Mouse (Mus musculus) urinary bladder, adult 2 months (tissue): ENCODE results near the gene Fto. TPM values are rescaled to one million over a fixed set of nuclear protein-coding genes. Genes with fewer than 3 reads are reported as not detected.

Source experiments
- DNase-seq: peaks from one replicate; pipeline ENCODE4 v3.0.0; 2022; ENCODE audit warnings: low spot score
- polyA plus RNA-seq: library from polyadenylated mRNA; depleted of rRNA; stranded (reverse); fragments of >200 nt; gene quantifications from 2 replicates; pipeline ENCODE4 v1.2.3, GENCODE M21; 2012

Gene Fto
- polyA plus RNA-seq, 1 experiment = 56.0 TPM

DNA sequence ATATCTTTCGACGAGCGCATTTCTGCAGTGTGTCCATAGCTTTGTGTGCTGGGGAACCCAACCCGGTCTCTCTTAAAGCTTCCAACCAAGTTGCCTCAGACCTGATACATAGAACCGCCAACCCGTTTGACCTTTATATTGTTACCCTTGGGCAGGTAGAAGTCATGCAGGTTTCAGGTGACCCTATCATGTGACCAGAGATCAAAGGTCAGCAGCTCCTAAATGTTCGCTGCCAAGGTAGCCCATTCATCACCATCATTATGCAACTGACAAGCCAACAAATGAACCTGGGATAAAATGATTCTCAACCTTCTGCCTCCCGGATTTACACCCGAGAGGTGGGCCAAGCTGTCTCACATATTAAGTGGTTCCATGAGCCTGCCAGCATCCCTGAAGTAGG is 344.1 kb downstream of the Fto start:
- no peak for DNase-seq

DNA sequence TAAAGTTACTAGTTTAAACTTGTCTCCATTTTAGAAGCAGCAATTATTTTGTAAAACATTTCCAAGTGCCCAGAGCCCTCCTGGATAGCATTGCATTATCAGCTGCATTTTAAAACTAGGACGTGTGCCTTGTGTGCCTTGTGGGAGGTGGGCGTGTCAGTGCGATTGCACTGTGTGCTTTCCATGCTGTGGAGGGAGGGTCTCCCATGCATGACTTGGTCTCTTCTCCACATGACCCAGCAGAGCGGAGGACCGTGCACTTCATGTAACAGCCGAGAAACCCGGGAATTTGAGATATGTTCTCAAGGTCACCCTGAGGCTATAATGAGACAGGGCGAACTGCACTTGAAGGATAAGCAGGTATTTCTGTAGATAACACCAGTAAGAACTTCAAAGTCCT is 347.6 kb downstream of the Fto start:
- DNase-seq = no peak

DNA sequence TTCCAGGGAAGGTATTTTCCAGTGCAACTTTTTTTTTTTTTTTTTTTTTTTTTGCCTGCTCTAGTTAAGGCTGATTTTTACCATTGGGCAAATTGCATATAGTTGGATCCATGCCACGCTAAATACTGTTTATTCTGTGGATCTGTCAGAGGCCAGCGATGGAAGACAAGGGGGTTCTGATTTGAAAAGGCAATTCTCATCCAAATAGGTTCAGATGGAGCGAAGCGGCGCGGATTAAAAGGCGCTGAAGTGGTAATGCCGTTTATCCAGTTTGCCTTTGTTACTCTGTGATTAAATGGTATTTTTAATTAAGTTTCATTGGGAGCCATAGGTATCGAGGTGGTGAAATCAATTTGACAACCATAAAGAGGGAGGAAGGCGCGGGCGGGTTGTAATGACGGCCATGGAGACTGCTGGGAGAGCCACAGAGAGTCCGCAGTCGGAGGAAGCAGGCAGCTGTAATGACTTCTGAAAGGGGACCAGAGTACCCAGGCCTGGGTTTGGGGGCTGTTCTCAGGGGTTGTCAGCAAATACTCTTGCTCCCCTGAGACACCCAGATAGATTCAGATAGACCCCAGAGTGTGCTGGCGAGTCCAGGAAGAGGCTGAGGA is 356.2 kb downstream of the Fto start:
- no peak for DNase-seq

DNA sequence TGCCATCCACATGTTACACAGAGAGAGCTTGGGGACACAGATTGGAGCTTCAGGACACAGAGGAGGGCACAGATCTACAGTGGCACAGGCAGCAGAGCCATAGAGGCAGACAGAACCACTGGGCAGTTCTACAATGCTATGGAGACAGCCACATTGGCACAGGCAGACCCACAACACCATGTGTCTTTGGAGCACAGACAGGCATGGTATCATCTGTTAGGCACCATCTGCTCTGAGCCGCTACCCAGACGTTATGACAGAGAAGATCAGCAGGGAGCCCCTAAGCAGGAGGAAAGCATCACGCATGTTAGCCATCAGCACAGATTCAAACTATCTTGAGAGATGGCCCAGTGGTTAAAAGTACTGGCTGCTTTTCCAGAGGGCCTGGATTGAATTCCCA is 363.6 kb downstream of the Fto start:
- DNase-seq = no peak

DNA sequence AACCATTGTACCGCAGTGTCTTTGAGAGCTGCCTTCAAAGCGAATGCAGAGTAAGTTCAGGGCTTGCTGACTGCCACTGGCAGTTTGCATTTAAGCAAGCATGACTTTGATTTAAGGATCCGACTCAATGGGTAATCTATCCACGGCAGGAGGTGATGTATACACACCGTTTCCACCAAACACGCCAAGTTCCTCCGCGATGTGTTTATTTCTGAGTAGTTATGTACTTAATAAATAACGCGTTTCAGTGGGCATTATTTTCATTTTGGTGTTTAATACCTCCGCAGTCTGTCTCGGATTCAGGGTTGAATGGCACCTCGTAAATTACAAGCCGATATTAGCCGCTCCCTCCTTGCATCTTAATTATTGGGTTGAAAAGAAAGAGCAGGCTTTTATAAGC is 366.1 kb downstream of the Fto start:
- no peak for DNase-seq

DNA sequence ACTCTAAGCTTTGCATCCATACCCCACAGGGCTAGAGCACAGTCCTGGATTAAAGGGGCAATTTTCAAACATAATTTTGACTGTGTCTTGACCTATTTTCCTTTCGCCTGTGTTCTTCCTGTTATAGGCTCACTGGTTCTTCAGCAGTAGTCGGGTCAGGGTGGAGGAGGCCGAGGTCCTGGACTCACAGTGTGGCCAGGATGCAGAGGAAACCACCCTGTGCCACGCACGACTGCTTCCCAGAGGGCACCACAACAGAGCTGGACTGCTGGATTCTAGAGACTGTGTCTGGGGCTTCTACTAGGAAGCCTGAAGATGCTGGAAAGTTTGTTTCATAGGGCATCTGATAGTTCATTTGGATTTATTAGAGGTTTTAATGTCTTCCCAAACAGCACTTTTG is 366.8 kb downstream of the Fto start:
- DNase-seq = no peak

DNA sequence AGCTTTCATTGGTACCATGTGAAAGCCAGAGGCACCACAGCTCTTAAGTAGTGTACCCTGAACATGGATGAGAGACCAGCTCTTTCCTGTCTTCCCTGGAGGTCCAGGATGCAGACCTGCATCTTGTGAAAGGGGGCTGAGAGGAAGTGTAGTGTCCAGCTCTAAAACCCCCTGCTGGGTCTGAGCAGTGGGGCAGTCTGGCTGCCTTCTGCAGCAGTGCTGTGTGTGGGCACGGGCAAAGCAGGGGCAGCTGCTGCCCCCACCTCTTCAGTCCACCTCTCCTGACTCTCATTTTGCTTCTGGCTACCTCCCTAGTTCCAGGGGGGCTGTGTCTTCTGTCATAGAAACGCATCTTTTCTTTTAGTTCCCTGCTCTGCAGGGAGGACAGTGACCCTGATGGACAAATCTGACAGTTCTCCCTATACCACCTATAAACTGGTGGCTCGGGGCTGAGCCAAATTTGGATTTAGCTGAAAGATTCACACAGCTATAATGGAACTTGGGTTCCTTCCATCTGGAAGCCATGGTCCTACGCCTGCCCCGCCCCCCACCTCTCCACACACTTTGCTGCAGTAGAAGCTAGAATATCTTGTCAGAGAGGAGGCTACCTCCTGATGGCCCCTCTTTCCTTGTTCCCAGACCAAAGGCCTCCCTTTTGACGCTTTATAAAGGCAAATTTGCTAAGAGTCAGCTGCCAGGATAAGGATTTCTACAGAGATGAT is 371.4 kb downstream of the Fto start:
- no peak for DNase-seq

DNA sequence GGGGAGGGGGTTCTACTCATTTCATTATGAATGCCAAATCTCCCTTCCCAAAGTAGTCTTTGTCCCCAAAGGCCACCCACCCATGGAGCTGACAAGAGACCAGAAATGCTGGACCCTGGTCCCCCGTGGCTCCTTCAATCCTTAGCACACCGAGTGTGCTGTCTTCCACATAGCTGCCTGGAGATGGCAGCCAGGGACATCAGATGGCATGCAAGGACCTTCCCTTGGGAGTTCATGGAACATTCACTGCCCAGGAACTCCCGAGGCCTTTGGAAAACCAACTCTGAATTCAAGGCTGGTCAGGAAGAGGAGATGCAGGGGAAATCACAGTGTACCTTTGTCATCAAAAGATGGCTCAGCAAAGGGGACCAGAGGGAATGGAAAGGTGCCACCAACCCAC is 372.1 kb downstream of the Fto start:
- DNase-seq = no peak

DNA sequence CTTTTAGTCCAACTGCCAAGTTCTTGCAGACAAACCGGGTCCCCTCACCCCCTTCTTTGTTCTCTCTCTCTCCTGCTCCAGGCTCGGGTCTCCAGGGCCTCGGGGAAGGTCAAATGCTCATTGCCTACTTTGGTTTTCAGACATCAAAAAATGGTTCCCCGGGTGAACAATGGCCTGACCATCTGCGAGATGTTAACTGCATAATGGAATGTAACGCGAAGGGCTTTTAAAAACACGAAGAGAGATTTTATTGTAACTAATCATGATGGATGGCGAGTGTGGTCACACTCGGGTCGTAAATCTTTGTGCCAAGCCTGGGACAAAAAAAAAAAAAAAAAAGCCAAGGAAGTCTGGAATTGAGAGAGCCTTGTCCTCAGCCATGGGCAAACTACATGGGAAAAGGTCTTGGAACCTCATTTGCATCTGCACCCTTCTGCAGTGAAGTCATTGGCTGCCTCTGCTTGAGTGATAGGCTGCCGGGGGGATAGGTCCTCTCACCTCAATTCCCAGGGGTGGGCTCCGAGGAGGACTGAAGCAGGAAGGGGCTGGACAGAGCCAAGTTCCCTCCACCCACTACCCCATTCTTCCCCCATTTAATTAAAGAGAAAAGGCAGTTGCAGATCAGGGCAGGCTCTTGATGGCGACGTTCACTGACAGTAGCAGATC is 378.9 kb downstream of the Fto start:
- DNase-seq = no peak

DNA sequence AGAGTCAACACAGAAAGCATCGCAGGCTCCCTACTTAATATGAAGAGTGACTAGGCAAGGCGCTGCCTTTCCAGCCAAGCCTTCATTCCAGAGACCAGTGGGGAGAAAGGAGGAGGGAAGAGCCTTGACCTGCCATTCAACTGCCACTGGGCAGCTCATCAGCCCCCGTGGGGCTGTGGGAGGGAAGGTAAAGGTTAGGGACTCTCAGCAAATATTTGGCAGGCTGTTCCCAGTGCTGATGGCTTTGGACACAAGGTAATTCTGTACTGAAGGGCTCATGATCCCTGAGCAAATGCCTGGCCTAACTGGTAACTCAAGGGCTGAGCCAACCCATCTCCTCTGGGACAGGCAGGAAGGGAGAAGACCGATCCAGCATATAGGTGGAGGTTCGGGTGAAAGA is 393.2 kb downstream of the Fto start:
- DNase-seq = no peak

DNA sequence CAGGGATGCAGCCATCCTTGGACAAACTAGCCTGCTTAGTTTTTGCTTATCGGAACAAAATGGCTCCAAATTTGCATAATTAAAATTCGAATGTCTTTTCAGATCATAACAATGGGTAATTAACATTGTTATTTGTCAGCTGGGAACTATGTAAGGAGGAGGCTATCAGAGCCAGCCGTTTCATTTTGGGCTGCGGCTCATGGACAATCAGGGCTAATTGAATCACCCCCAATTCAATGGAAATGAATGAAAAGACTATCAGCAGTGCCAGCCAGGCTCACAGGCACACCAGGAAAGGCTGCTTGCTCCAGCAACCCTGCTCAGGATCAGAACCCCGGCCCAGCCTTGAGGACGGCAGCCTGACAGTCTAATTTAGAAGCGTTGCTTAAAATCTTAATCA is 395.3 kb downstream of the Fto start:
- no peak for DNase-seq

DNA sequence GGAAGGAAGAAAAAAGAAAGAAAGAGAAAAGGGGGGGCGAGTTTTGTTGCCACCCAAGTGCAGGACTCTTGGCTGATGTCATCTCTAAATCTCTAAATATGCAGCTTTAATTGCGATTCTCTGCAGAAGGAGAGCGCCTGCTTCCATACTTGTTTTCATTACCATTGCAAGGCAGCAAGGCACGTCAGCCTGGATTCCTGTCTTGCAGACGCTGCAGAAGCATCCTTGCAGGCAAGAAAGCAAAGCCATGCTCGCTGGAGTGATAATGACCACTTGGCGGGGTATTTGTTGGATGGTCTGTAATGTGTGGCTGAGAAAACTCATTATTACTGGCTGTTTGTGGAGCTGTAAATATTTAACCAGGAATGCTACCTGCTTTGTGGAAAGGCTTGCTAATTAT is 396.4 kb downstream of the Fto start:
- no peak for DNase-seq

DNA sequence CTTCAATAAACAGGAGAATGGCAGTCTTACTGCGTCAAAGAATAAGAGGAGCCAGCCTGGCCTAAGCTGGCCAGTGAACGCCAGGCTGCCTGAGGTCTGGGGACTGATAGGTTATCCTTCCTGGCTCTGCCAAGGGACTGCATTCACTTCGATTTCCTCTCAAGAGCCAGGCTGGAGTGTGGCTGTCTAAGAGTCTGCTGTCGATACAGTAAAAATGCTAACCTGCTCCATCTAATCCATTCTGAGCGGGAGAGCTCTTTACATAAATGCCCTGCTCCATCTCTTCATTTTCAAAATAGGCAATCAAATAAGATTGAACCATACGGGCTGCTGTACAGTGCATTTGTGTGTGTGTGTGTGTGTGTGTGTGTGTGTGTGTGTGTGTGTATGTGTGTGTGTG is 397.9 kb downstream of the Fto start:
- no peak for DNase-seq

DNA sequence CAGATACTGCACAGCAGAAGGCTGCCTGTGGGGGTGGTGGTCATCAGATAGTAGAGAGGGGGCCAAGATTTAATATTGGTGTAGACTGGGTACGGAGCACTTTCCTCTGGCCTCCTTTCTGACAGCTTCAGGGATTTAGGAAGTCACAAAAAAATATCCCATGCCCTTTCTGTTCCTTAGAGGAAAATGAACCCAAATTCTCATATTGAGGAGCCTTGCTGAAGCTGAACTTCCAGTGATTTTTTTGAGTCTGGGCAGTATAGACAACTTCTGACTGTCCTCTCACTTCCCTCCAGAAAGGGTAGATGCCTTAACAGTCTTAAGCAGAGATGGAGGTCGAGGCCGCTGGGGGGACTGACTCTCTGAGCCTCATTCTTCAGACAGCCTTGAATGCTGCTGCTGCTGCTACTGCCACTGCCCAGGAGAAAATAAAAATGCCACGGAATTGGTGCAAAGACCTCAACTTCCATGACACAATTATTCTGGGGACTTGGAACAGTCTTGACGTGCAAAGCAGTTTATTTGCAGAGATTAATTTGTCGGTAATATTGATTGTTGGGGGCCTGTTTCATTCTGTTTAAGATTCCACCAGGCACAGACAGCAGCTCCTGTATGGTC is 398.8 kb downstream of the Fto start:
- DNase-seq = no peak

DNA sequence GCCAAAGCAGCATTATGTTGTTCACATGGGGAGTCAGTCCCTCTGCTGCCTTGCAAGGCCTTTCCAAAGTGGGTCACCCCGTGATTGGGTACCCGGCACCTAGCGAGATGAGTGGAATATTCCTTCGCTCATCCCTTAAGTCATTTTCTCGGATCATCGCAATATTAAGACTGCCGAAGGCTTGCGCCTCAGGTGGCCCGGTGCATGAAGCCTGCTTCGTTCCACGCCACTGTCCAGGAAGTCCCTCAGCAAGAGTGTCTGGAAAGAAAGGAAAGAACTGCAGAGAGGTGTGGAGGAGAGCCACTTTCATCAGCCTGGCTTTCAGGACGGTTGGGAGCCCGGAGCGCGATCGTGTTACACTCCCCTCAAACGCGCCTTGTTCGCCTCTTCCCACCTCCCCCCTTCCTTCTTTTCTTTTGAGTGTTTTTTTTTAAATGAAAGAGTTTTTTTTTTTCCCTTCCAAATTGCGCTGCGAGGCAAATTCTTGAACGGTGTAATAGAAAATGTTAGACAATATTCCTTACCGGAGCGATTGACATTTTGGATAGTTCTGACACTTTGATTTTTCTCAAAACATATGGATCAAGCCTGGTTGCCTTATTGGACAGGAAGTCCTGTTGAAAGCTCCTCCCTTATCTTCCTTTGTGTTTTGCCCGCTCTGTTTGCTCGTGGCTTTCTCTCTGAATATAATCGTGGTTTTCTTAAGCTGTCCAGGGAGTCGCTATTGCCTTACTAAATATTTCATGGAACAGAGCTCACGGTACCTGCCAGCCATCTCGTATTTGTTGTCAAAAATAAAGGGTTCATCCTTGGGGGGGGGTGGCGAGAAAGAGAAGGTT is 399.6 kb downstream of the Fto start:
- no peak for DNase-seq

DNA sequence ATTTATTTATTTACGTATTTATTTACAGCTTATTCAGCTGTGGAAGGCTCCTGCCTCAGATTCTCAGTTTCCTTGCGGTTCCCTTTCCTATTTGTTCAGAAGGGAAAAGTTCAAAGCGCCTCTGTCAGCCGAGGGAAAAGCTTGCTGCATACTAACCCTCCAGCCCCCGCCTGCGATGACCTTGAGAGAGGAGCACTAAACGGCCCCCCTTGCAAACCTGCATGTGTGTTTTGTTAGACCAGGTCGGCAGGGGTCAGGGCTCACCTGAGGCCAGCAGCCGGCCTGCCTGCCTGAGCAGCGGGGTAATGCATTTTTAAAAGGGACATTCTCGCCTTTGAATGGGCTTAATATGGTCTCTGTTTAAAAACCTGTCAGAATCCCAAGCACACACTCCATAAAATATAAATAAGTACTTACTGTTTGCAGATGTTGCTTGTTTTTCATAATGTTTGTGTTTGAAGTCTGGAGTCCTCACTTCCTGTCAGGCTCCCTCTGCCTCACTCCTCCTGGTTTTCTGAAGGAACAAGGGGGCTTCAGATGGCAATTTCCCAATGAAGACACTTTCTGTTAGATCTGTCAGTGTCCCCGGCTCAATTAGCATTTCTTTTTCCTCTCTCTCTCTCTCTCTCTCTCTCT is 400.5 kb downstream of the Fto start:
- DNase-seq = no peak

DNA sequence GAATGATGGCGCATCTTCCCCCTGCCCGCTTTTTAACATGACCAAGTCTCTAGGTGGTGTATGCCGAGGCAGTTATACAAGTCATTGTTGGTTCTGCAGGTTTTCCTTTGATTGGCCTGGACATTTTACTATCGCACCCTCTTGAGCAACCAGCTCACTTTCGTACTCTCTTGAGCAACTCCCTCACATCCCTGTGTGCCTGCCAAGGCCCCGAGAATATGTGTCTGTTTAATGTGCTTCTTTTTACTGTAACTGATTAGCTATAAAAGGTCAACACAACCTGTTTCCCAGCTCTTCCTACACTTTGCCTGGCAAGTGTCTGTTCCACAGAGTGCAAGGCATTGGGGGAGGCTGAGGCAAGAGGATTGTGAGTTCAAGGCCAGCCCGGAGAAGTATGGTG is 401.4 kb downstream of the Fto start:
- DNase-seq = no peak

DNA sequence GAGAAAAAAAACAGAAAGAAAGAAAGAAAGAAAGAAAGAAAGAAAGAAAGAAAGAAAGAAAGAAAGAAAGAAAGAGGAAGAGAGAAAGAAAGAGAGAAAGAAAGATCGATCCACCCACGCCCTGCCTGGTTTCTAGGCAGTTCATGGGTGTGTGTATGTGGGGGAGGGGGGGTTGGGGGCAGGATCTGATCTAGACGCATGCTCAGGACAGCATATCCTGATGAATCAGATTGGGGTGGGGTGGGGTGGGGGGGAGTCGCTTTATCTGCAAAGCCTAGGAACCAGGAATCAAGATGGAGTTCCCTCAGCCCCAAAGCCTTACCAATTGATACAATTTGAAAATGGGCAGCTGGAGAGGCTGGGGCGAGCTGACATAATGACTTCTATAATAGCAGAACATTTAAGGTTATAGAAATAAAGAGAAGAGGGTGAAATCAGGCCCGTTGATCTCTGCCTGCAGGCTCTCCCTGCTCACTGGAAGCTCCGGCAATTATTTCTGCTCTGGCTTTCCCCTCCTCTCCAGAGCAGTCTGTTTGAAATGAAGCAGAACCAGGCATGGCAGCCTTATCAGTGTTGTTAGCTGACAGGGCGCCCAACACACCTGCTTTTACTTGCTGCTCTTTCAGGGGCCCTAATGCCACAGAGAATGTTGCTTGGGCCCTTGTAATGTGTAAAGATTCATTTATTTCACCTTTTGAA is 402.2 kb downstream of the Fto start:
- no peak for DNase-seq
